Mouse (Mus musculus) hindbrain, postnatal 0 days (tissue): ENCODE results near the gene Csrp3. TPM values are rescaled to one million over a fixed set of nuclear protein-coding genes. Genes with fewer than 3 reads are reported as not detected.

ENCODE experiments used
- ATAC-seq: fragments of 200-750 bp; cut with Nextera tagmentation; 2 replicates; pipeline ENCODE4 v1.8.0; 2017; ENCODE audit warnings: mild to moderate bottlenecking, moderate TSS enrichment, moderate library complexity
- DNase-seq: peaks from one replicate; pipeline ENCODE4 v3.0.0-alpha.2; 2015; ENCODE audit warnings: low spot score
- H3K27ac ChIP-seq: fragments of 300-500 bp; sonication (generic); 2 replicates; pipeline ENCODE4 v1.5.1; 2014; ENCODE audit warnings: mild to moderate bottlenecking
- H3K27me3 ChIP-seq: fragments of 300-500 bp; sonication (generic); 2 replicates; pipeline ENCODE4 v1.6.1; 2014; ENCODE audit warnings: low read length, mixed read lengths; ENCODE audit not compliant: insufficient read depth
- H3K36me3 ChIP-seq: fragments of 300-500 bp; sonication (generic); 2 replicates; pipeline ENCODE4 v1.6.1; 2014; ENCODE audit warnings: low read length, mixed read lengths; ENCODE audit not compliant: insufficient read depth
- H3K4me1 ChIP-seq: fragments of 300-500 bp; sonication (generic); 2 replicates; pipeline ENCODE4 v1.6.1; 2014; ENCODE audit warnings: antibody characterized with exemption, low read length, mixed read lengths; ENCODE audit not compliant: insufficient read depth
- H3K4me2 ChIP-seq: fragments of 300-500 bp; sonication (generic); 2 replicates; pipeline ENCODE4 v1.6.1; 2014; ENCODE audit warnings: low read depth, mild to moderate bottlenecking, low read length, moderate library complexity, mixed read lengths
- H3K4me3 ChIP-seq: fragments of 300-500 bp; sonication (generic); 2 replicates; pipeline ENCODE4 v1.5.1; 2014; ENCODE audit warnings: low read length
- H3K9ac ChIP-seq: fragments of 300-500 bp; sonication (generic); replicated peaks from 2 replicates; pipeline ENCODE4 v1.6.1; 2014; ENCODE audit warnings: mild to moderate bottlenecking, low read length, moderate library complexity, mixed read lengths
- H3K9me3 ChIP-seq: fragments of 300-500 bp; sonication (generic); 2 replicates; pipeline ENCODE4 v1.6.1; 2016; ENCODE audit warnings: low read length, mixed read lengths
- CTCF ChIP-seq: IDR thresholded peaks from 2 replicates; pipeline ENCODE4 v1.5.1; 2016; ENCODE audit warnings: antibody characterized with exemption, control low read depth, low read depth
- WGBS: fragments of 180-500 bp; shearing (Covaris S2); extraction: QIAGEN DNeasy Blood & Tissue Kit; methylation state at CpG from one replicate; pipeline ENCODE4 v1.1.7; 2014; 5-methylcytosine and 5-hydroxymethylcytosine counted together
- polyA plus RNA-seq: library from polyadenylated mRNA; unstranded; fragments of >200 nt; fragmentation: Nextera tagmentation; extraction: Ambion mirVana; gene quantifications from 2 replicates; pipeline ENCODE4 v1.2.1, GENCODE M21; 2015
- total RNA-seq: library from RNA; depleted of rRNA; stranded (reverse); fragments of >200 nt; gene quantifications from 2 replicates; pipeline ENCODE4 v1.2.3, GENCODE M21; 2014

Csrp3 gene
- total and polyA plus RNA-seq, 2 experiments from 2014 or later: not detected

- H3K4me3 ChIP-seq: no peak overlapping the region
- no peak overlapping the region for H3K9ac ChIP-seq
- H3K36me3 ChIP-seq: no peaks in the 10 kb centered on the region
- TF ChIP-seq CTCF: no peak
- no peaks in the 10 kb centered on the region for H3K27me3 ChIP-seq
- H3K27ac ChIP-seq: no peak overlapping the region
- no peaks in the 10 kb centered on the region for H3K9me3 ChIP-seq
- no peak for ATAC-seq
- H3K4me1 ChIP-seq: no peaks in the 10 kb centered on the region
- DNase-seq: no peak
- WGBS: 85% methylated on average over 4 of the region's 4 CpGs
- H3K4me2 ChIP-seq: no peak overlapping the region
Observed at GRCm38 (mm10) chr7:48859362-48859761, 11.5 kb upstream of the Csrp3 start.

GRCm38 (mm10) chr7:48858257-48858656, 10.4 kb upstream of the Csrp3 start:
- 75% methylated on average over 1 of the region's 1 CpGs for WGBS

GRCm38 (mm10) chr7:48855461-48855860, 7.6 kb upstream of the Csrp3 start:
- no peak for ATAC-seq
- DNase-seq: no peak
- Histone ChIP-seq H3K4me1 (no peaks in the 10 kb centered on the region), H3K27ac (no peak overlapping the region), H3K9me3 (no peaks in the 10 kb centered on the region), H3K4me3 (no peak overlapping the region), H3K27me3 (no peaks in the 10 kb centered on the region), H3K9ac (no peak overlapping the region), H3K36me3 (no peaks in the 10 kb centered on the region), H3K4me2 (no peak overlapping the region)
- WGBS: 94% methylated on average over 3 of the region's 3 CpGs
- no peak for TF ChIP-seq CTCF

More at GRCm38 (mm10) chr7:48858257-48858656, 10.4 kb upstream of the Csrp3 start:
- no peaks in the 10 kb centered on the region for H3K27me3 ChIP-seq
- H3K36me3 ChIP-seq: no peaks in the 10 kb centered on the region
- no peaks in the 10 kb centered on the region for H3K4me1 ChIP-seq
- no peak for TF ChIP-seq CTCF
- H3K9ac ChIP-seq: no peak overlapping the region
- no peaks in the 10 kb centered on the region for H3K9me3 ChIP-seq
- DNase-seq (no peak), ATAC-seq (no peak)
- no peak overlapping the region for H3K27ac ChIP-seq
- no peak overlapping the region for H3K4me3 ChIP-seq
- H3K4me2 ChIP-seq: no peak overlapping the region

GRCm38 (mm10) chr7:48853496-48853895, 5.7 kb upstream of the Csrp3 start:
- no peak for TF ChIP-seq CTCF
- DNase-seq (no peak), ATAC-seq (no peak)
- 90% methylated on average over 13 of the region's 13 CpGs for WGBS
- Histone ChIP-seq H3K4me3 (no peak overlapping the region), H3K36me3 (no peaks in the 10 kb centered on the region), H3K4me1 (no peaks in the 10 kb centered on the region), H3K4me2 (no peak overlapping the region), H3K27ac (no peak overlapping the region), H3K9ac (no peak overlapping the region), H3K9me3 (no peaks in the 10 kb centered on the region), H3K27me3 (no peaks in the 10 kb centered on the region)

- peak; percentile 58; the same call in 1 of the 2 replicates for ATAC-seq
- peak; percentile 18 for DNase-seq
- no peaks in the 10 kb centered on the region for H3K36me3 ChIP-seq
- no peaks in the 10 kb centered on the region for H3K4me1 ChIP-seq
- TF ChIP-seq CTCF: peak; percentile 42
- 38% methylated on average over 6 of the region's 6 CpGs for WGBS
- no peaks in the 10 kb centered on the region for H3K27me3 ChIP-seq
- H3K4me2 ChIP-seq: no peak overlapping the region
- H3K27ac ChIP-seq: no peak overlapping the region
- no peaks in the 10 kb centered on the region for H3K9me3 ChIP-seq
- H3K4me3 ChIP-seq: no peak overlapping the region
- no peak overlapping the region for H3K9ac ChIP-seq
Observed at GRCm38 (mm10) chr7:48851529-48852104, 3.8 kb upstream of the Csrp3 start.

- H3K9me3 ChIP-seq: no peaks in the 10 kb centered on the region
- no peak for DNase-seq
- H3K9ac ChIP-seq: no peak overlapping the region
- H3K27ac ChIP-seq: no peak overlapping the region
- WGBS: 43% methylated on average over 6 of the region's 6 CpGs
- H3K4me1 ChIP-seq: no peaks in the 10 kb centered on the region
- H3K4me2 ChIP-seq: no peak overlapping the region
- H3K27me3 ChIP-seq: no peaks in the 10 kb centered on the region
- no peaks in the 10 kb centered on the region for H3K36me3 ChIP-seq
- no peak overlapping the region for H3K4me3 ChIP-seq
- ATAC-seq: no peak
- TF ChIP-seq CTCF: no peak
Observed at GRCm38 (mm10) chr7:48846755-48847154, 1.1 kb downstream of the Csrp3 start.

GRCm38 (mm10) chr7:48845213-48845973, 2.4 kb downstream of the Csrp3 start:
- Histone ChIP-seq H3K36me3 (no peaks in the 10 kb centered on the region), H3K27me3 (no peaks in the 10 kb centered on the region), H3K27ac (no peak overlapping the region), H3K4me2 (no peak overlapping the region), H3K4me1 (no peaks in the 10 kb centered on the region), H3K4me3 (no peak overlapping the region), H3K9me3 (no peaks in the 10 kb centered on the region), H3K9ac (no peak overlapping the region)
- DNase-seq (no peak), ATAC-seq (no peak)
- TF ChIP-seq CTCF: no peak
- WGBS: 89% methylated on average over 12 of the region's 12 CpGs
